Mouse (Mus musculus) liver, postnatal 0 days (tissue): ENCODE results near the gene Nr1i3. TPM values are rescaled to one million over a fixed set of nuclear protein-coding genes. Genes with fewer than 3 reads are reported as not detected.
A peak's percentile ranks its signal among the peaks of the same experiment; 100 is the strongest.

Experiments used
- ATAC-seq: fragments of 200-750 bp; cut with Nextera tagmentation; 2 replicates; pipeline ENCODE4 v1.8.0; 2017; ENCODE audit warnings: mild to moderate bottlenecking, moderate library complexity
- DNase-seq: peaks from one replicate; pipeline ENCODE4 v3.0.0-alpha.2; 2016
- H3K27ac ChIP-seq: fragments of 300-500 bp; sonication (generic); 2 replicates; pipeline ENCODE4 v1.5.1; 2014; ENCODE audit warnings: antibody characterized with exemption, moderate library complexity, mild to moderate bottlenecking, low read depth
- H3K27me3 ChIP-seq: fragments of 300-500 bp; sonication (generic); 2 replicates; pipeline ENCODE4 v1.6.1; 2014; ENCODE audit warnings: low read length, control low read depth, mixed read lengths; ENCODE audit not compliant: insufficient read depth
- H3K36me3 ChIP-seq: fragments of 300-500 bp; sonication (generic); replicated peaks from 2 replicates; pipeline ENCODE4 v1.6.1; 2014; ENCODE audit warnings: mild to moderate bottlenecking, control low read depth, low read length, moderate library complexity, mixed read lengths; ENCODE audit not compliant: insufficient read depth
- H3K4me1 ChIP-seq: fragments of 300-500 bp; sonication (generic); 2 replicates; pipeline ENCODE4 v1.6.1; 2014; ENCODE audit warnings: antibody characterized with exemption, mild to moderate bottlenecking, control low read depth; ENCODE audit not compliant: insufficient read depth
- H3K4me2 ChIP-seq: fragments of 300-500 bp; sonication (generic); 2 replicates; pipeline ENCODE4 v1.6.1; 2014; ENCODE audit warnings: low read depth, mild to moderate bottlenecking, low read length, moderate library complexity, mixed read lengths
- H3K4me3 ChIP-seq: fragments of 300-500 bp; sonication (generic); 2 replicates; pipeline ENCODE4 v1.5.1; 2014; ENCODE audit warnings: low read depth, low read length
- H3K9ac ChIP-seq: fragments of 300-500 bp; sonication (generic); replicated peaks from 2 replicates; pipeline ENCODE4 v1.6.1; 2014; ENCODE audit warnings: mild to moderate bottlenecking, moderate library complexity
- H3K9me3 ChIP-seq: fragments of 300-500 bp; sonication (generic); 2 replicates; pipeline ENCODE4 v1.6.1; 2016; ENCODE audit warnings: mild to moderate bottlenecking, control low read depth, low read length, mixed read lengths
- CTCF ChIP-seq: sonication (generic); IDR thresholded peaks from 2 replicates; pipeline ENCODE4 v1.5.1; 2016; ENCODE audit warnings: antibody characterized with exemption, low read depth
- EP300 ChIP-seq: IDR thresholded peaks from 2 replicates; pipeline ENCODE4 v1.6.1; 2016; ENCODE audit warnings: antibody characterized with exemption, low read depth, mild to moderate bottlenecking
- WGBS: fragments of 180-500 bp; shearing (Covaris S2); extraction: QIAGEN DNeasy Blood & Tissue Kit; methylation state at CpG from one replicate; pipeline ENCODE4 v1.1.7; 2014; ENCODE audit not compliant: insufficient replicate concordance; 5-methylcytosine and 5-hydroxymethylcytosine counted together
- polyA plus RNA-seq: library from polyadenylated mRNA; unstranded; fragments of >200 nt; fragmentation: Nextera tagmentation; extraction: Ambion mirVana; gene quantifications from 2 replicates; pipeline ENCODE4 v1.2.1, GENCODE M21; 2015

The Nr1i3 gene
- polyA plus RNA-seq, 1 experiment from 2014 or later, result 53.1 TPM

GRCm38 (mm10) chr1:171247916-171248315 lies 34.1 kb downstream of the Nr1i3 start:
- 25% methylated on average over 4 of the region's 4 CpGs for WGBS
- DNase-seq (no peak), ATAC-seq (no peak)
- Histone ChIP-seq H3K9ac (peak overlapping the region; percentile 65), H3K4me2 (peak overlapping the region; percentile 97), H3K27me3 (peaks cover 16% of the 10 kb centered on the region; the same call in 1 of the 2 replicates), H3K27ac (peak overlapping the region; percentile 81), H3K4me1 (peaks cover 21% of the 10 kb centered on the region), H3K36me3 (peaks cover 7% of the 10 kb centered on the region), H3K4me3 (peak overlapping the region; percentile 70), H3K9me3 (no peaks in the 10 kb centered on the region)
- TF ChIP-seq CTCF (no peak), EP300 (no peak)

- Histone ChIP-seq H3K36me3 (peaks cover 4% of the 10 kb centered on the region), H3K9me3 (no peaks in the 10 kb centered on the region), H3K27me3 (peaks cover 16% of the 10 kb centered on the region; the same call in 1 of the 2 replicates), H3K4me3 (no peak overlapping the region), H3K4me1 (peaks cover 21% of the 10 kb centered on the region), H3K9ac (no peak overlapping the region), H3K27ac (peak overlapping the region; percentile 81), H3K4me2 (no peak overlapping the region)
- 39% methylated on average over 3 of the region's 3 CpGs for WGBS
- DNase-seq (no peak), ATAC-seq (no peak)
- no peak for TF ChIP-seq EP300
- no peak for TF ChIP-seq CTCF
Measured at GRCm38 (mm10) chr1:171248386-171249226, 34.8 kb downstream of the Nr1i3 start.

- ATAC-seq, result no peak
- no peak for TF ChIP-seq CTCF
- no peak for TF ChIP-seq EP300
- WGBS, result 37% methylated on average over 4 of the region's 5 CpGs
- Histone ChIP-seq H3K27me3 (peaks cover 16% of the 10 kb centered on the region; the same call in 1 of the 2 replicates), H3K4me2 (peak within 1 kb of the TSS; percentile 49), H3K9ac (0 out of 2 replicates have a peak within 1 kb of the TSS, but pooled peaks have one; percentile 16), H3K27ac (0 out of 2 replicates have a peak within 1 kb of the TSS, but pooled peaks have one; percentile 44), H3K4me1 (peaks cover 21% of the 10 kb centered on the region), H3K36me3 (no peaks in the 10 kb centered on the region; the same call in 1 of the 2 replicates), H3K9me3 (no peaks in the 10 kb centered on the region), H3K4me3 (peak within 1 kb of the TSS; percentile 35)
- no peak for DNase-seq
Measured at GRCm38 (mm10) chr1:171249913-171250600, 36.3 kb downstream of the Nr1i3 start, which contains the start of gene Adamts4. Gene Adamts4, plus strand, starts transcription at chr1:171250421.

- ATAC-seq (no peak), DNase-seq (no peak)
- Histone ChIP-seq H3K36me3 (no peaks in the 10 kb centered on the region), H3K27me3 (peaks cover 16% of the 10 kb centered on the region; the same call in 1 of the 2 replicates), H3K9me3 (no peaks in the 10 kb centered on the region), H3K27ac (0 out of 2 replicates have a peak within 1 kb of the TSS, but pooled peaks have one; percentile 11), H3K9ac (peak within 1 kb of the TSS; percentile 16; the same call in 1 of the 2 replicates), H3K4me1 (peaks cover 15% of the 10 kb centered on the region), H3K4me2 (peak within 1 kb of the TSS; percentile 49), H3K4me3 (peak within 1 kb of the TSS; percentile 35)
- 37% methylated on average over 26 of the region's 26 CpGs for WGBS
- no peak for TF ChIP-seq EP300
- TF ChIP-seq CTCF, result no peak
Measured at GRCm38 (mm10) chr1:171250680-171251593, 37.2 kb downstream of the Nr1i3 start, which contains the start of gene Ndufs2. Gene Ndufs2, minus strand, starts transcription at chr1:171251388.

GRCm38 (mm10) chr1:171251594-171252324 lies 38.0 kb downstream of the Nr1i3 start:
- no peaks in the 10 kb centered on the region for H3K36me3 ChIP-seq
- peaks cover 9% of the 10 kb centered on the region for H3K4me1 ChIP-seq
- H3K27me3 ChIP-seq, result peaks cover 16% of the 10 kb centered on the region; the same call in 1 of the 2 replicates
- H3K4me2 ChIP-seq, result peak overlapping the region; percentile 49
- TF ChIP-seq EP300, result no peak
- TF ChIP-seq CTCF, result no peak
- peak overlapping the region; percentile 16; the same call in 1 of the 2 replicates for H3K9ac ChIP-seq
- H3K4me3 ChIP-seq, result peak overlapping the region; percentile 35; the same call in 1 of the 2 replicates
- 33% methylated on average over 13 of the region's 13 CpGs for WGBS
- H3K27ac ChIP-seq, result 0 out of 2 replicates have a peak overlapping the region, but pooled peaks have one; percentile 11
- no peaks in the 10 kb centered on the region for H3K9me3 ChIP-seq
- ATAC-seq, result no peak
- DNase-seq, result no peak
